Mouse (Mus musculus) lung, postnatal 0 days (tissue): ENCODE measurements around the gene Ptpn1.

Experiments
- CTCF ChIP-seq: IDR thresholded peaks from 2 replicates; pipeline ENCODE4 v1.5.1; 2016; ENCODE audit warnings: antibody characterized with exemption, mild to moderate bottlenecking
- EP300 ChIP-seq: IDR thresholded peaks from 2 replicates; pipeline ENCODE4 v1.6.1; 2016; ENCODE audit warnings: antibody characterized with exemption, mild to moderate bottlenecking, control low read depth

DNA sequence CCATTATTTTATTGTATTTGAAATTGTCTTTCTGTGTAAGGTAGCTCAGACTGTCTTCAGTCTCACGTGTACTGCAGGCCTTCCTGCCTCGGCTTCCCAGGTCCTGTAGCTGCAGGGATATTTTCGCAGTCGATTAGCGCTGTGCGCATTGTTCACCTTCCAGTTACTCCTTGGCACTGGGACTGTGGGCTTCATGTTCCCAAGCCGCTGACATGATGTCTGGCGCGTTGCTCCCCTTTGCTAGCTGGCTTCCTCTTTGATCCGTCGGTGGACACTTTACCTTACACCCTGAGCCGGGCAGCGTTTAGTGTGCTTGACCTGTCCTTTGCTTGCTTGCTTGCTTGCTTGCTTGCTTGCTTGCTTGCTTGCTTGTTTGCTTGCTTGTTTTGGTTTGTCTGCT, 16.7 kb downstream of the Ptpn1 start:
- TF ChIP-seq CTCF: no peak
- no peak for TF ChIP-seq EP300
